Mouse (Mus musculus): ENCODE measurements around the gene Tom1l2. TPM values are rescaled to one million over a fixed set of nuclear protein-coding genes. Genes with fewer than 3 reads are reported as not detected.
A peak's percentile ranks its signal among the peaks of the same experiment; 100 is the strongest.

The Tom1l2 gene
- polyA plus RNA-seq, 1 experiment from 2014 or later = 40.0 TPM

GRCm38 (mm10) chr11:60370431-60370830 is 17.7 kb upstream of the Tom1l2 start:
- Histone ChIP-seq H3K9me3 (replicated peaks; ENCODE audit: control insufficient read depth, low read length) (no peaks in the 10 kb centered on the region), H3K4me2 (ENCODE audit: low read depth, low read length) (no peak overlapping the region), H3K27ac (ENCODE audit: low read length) (no peak overlapping the region), H3K27me3 (ENCODE audit: control insufficient read depth, insufficient read depth, low read length) (no peaks in the 10 kb centered on the region), H3K4me3 (ENCODE audit: low read length) (no peak overlapping the region), H3K36me3 (ENCODE audit: control insufficient read depth, insufficient read depth) (no peaks in the 10 kb centered on the region), H3K4me1 (ENCODE audit: control insufficient read depth, insufficient read depth, low read length) (peaks cover 11% of the 10 kb centered on the region), H3K9ac (ENCODE audit: low read length) (no peak overlapping the region)
- WGBS = 75% methylated on average over 13 of the region's 13 CpGs
- ATAC-seq (replicated peaks; ENCODE audit: extremely low read depth, insufficient read depth, low FRiP score) = no peak

GRCm38 (mm10) chr11:60369448-60369847 is 16.7 kb upstream of the Tom1l2 start:
- no peak overlapping the region for H3K4me3 ChIP-seq (ENCODE audit: low read length)
- no peaks in the 10 kb centered on the region for H3K36me3 ChIP-seq (ENCODE audit: control insufficient read depth, insufficient read depth)
- WGBS = 61% methylated on average over 4 of the region's 4 CpGs
- H3K9me3 ChIP-seq (replicated peaks; ENCODE audit: control insufficient read depth, low read length) = no peaks in the 10 kb centered on the region
- H3K9ac ChIP-seq (ENCODE audit: low read length) = no peak overlapping the region
- H3K4me1 ChIP-seq (ENCODE audit: control insufficient read depth, insufficient read depth, low read length) = peaks cover 11% of the 10 kb centered on the region
- no peak overlapping the region for H3K4me2 ChIP-seq (ENCODE audit: low read depth, low read length)
- H3K27ac ChIP-seq (ENCODE audit: low read length) = no peak overlapping the region
- ATAC-seq (replicated peaks; ENCODE audit: extremely low read depth, insufficient read depth, low FRiP score) = no peak
- H3K27me3 ChIP-seq (ENCODE audit: control insufficient read depth, insufficient read depth, low read length) = no peaks in the 10 kb centered on the region

GRCm38 (mm10) chr11:60368909-60369308 is 16.2 kb upstream of the Tom1l2 start:
- no peak overlapping the region for H3K4me2 ChIP-seq (ENCODE audit: low read depth, low read length)
- no peaks in the 10 kb centered on the region for H3K9me3 ChIP-seq (replicated peaks; ENCODE audit: control insufficient read depth, low read length)
- peaks cover 11% of the 10 kb centered on the region for H3K4me1 ChIP-seq (ENCODE audit: control insufficient read depth, insufficient read depth, low read length)
- WGBS = 66% methylated on average over 4 of the region's 4 CpGs
- H3K27ac ChIP-seq (ENCODE audit: low read length) = no peak overlapping the region
- no peak for ATAC-seq (replicated peaks; ENCODE audit: extremely low read depth, insufficient read depth, low FRiP score)
- no peaks in the 10 kb centered on the region for H3K36me3 ChIP-seq (ENCODE audit: control insufficient read depth, insufficient read depth)
- no peak overlapping the region for H3K9ac ChIP-seq (ENCODE audit: low read length)
- H3K4me3 ChIP-seq (ENCODE audit: low read length) = no peak overlapping the region
- no peaks in the 10 kb centered on the region for H3K27me3 ChIP-seq (ENCODE audit: control insufficient read depth, insufficient read depth, low read length)

- no peak overlapping the region for H3K27ac ChIP-seq (ENCODE audit: low read length)
- H3K4me2 ChIP-seq (ENCODE audit: low read depth, low read length) = no peak overlapping the region
- no peaks in the 10 kb centered on the region for H3K36me3 ChIP-seq (ENCODE audit: control insufficient read depth, insufficient read depth)
- peaks cover 11% of the 10 kb centered on the region for H3K4me1 ChIP-seq (ENCODE audit: control insufficient read depth, insufficient read depth, low read length)
- no peak overlapping the region for H3K4me3 ChIP-seq (ENCODE audit: low read length)
- WGBS = 49% methylated on average over 3 of the region's 3 CpGs
- no peak for ATAC-seq (replicated peaks; ENCODE audit: extremely low read depth, insufficient read depth, low FRiP score)
- no peaks in the 10 kb centered on the region for H3K9me3 ChIP-seq (replicated peaks; ENCODE audit: control insufficient read depth, low read length)
- no peak overlapping the region for H3K9ac ChIP-seq (ENCODE audit: low read length)
- no peaks in the 10 kb centered on the region for H3K27me3 ChIP-seq (ENCODE audit: control insufficient read depth, insufficient read depth, low read length)
Measured at GRCm38 (mm10) chr11:60367256-60367655, 14.6 kb upstream of the Tom1l2 start.

- Histone ChIP-seq H3K27me3 (ENCODE audit: control insufficient read depth, insufficient read depth, low read length) (no peaks in the 10 kb centered on the region), H3K9me3 (replicated peaks; ENCODE audit: control insufficient read depth, low read length) (no peaks in the 10 kb centered on the region), H3K4me1 (ENCODE audit: control insufficient read depth, insufficient read depth, low read length) (peaks cover 11% of the 10 kb centered on the region), H3K4me3 (ENCODE audit: low read length) (no peak overlapping the region), H3K9ac (ENCODE audit: low read length) (peak overlapping the region; percentile 5; the same call in 1 of the 2 replicates), H3K27ac (ENCODE audit: low read length) (peak overlapping the region; percentile 53), H3K4me2 (ENCODE audit: low read depth, low read length) (0 out of 2 replicates have a peak overlapping the region, but pooled peaks have one; percentile 1), H3K36me3 (ENCODE audit: control insufficient read depth, insufficient read depth) (no peaks in the 10 kb centered on the region)
- WGBS = 21% methylated on average over 16 of the region's 16 CpGs
- ATAC-seq (replicated peaks; ENCODE audit: extremely low read depth, insufficient read depth, low FRiP score) = peak; percentile 55
Measured at GRCm38 (mm10) chr11:60366239-60367019, 13.7 kb upstream of the Tom1l2 start.

- ATAC-seq (replicated peaks; ENCODE audit: extremely low read depth, insufficient read depth, low FRiP score) = no peak
- WGBS = 53% methylated on average over 5 of the region's 5 CpGs
- Histone ChIP-seq H3K9ac (ENCODE audit: low read length) (no peak overlapping the region), H3K4me1 (ENCODE audit: control insufficient read depth, insufficient read depth, low read length) (peaks cover under 1% of the 10 kb centered on the region; the same call in 1 of the 2 replicates), H3K4me3 (ENCODE audit: low read length) (no peak overlapping the region), H3K27ac (ENCODE audit: low read length) (no peak overlapping the region), H3K27me3 (ENCODE audit: control insufficient read depth, insufficient read depth, low read length) (no peaks in the 10 kb centered on the region), H3K9me3 (replicated peaks; ENCODE audit: control insufficient read depth, low read length) (no peaks in the 10 kb centered on the region), H3K36me3 (ENCODE audit: control insufficient read depth, insufficient read depth) (no peaks in the 10 kb centered on the region), H3K4me2 (ENCODE audit: low read depth, low read length) (no peak overlapping the region)
Measured at GRCm38 (mm10) chr11:60360631-60361201, 8.0 kb upstream of the Tom1l2 start.

- H3K36me3 ChIP-seq (ENCODE audit: control insufficient read depth, insufficient read depth) = no peaks in the 10 kb centered on the region
- 80% methylated on average over 1 of the region's 1 CpGs for WGBS
- H3K9ac ChIP-seq (ENCODE audit: low read length) = no peak overlapping the region
- H3K4me3 ChIP-seq (ENCODE audit: low read length) = no peak overlapping the region
- no peak overlapping the region for H3K27ac ChIP-seq (ENCODE audit: low read length)
- no peak for ATAC-seq (replicated peaks; ENCODE audit: extremely low read depth, insufficient read depth, low FRiP score)
- no peaks in the 10 kb centered on the region for H3K27me3 ChIP-seq (ENCODE audit: control insufficient read depth, insufficient read depth, low read length)
- H3K9me3 ChIP-seq (replicated peaks; ENCODE audit: control insufficient read depth, low read length) = no peaks in the 10 kb centered on the region
- no peak overlapping the region for H3K4me2 ChIP-seq (ENCODE audit: low read depth, low read length)
- no peaks in the 10 kb centered on the region; the same call in 1 of the 2 replicates for H3K4me1 ChIP-seq (ENCODE audit: control insufficient read depth, insufficient read depth, low read length)
Measured at GRCm38 (mm10) chr11:60359936-60360335, 7.2 kb upstream of the Tom1l2 start.

- no peaks in the 10 kb centered on the region for H3K9me3 ChIP-seq (replicated peaks; ENCODE audit: control insufficient read depth, low read length)
- H3K9ac ChIP-seq (ENCODE audit: low read length) = no peak overlapping the region
- WGBS = 68% methylated on average over 5 of the region's 5 CpGs
- no peaks in the 10 kb centered on the region; the same call in 1 of the 2 replicates for H3K4me1 ChIP-seq (ENCODE audit: control insufficient read depth, insufficient read depth, low read length)
- H3K36me3 ChIP-seq (ENCODE audit: control insufficient read depth, insufficient read depth) = no peaks in the 10 kb centered on the region
- no peak overlapping the region for H3K27ac ChIP-seq (ENCODE audit: low read length)
- no peak for ATAC-seq (replicated peaks; ENCODE audit: extremely low read depth, insufficient read depth, low FRiP score)
- H3K4me2 ChIP-seq (ENCODE audit: low read depth, low read length) = no peak overlapping the region
- no peak overlapping the region for H3K4me3 ChIP-seq (ENCODE audit: low read length)
- H3K27me3 ChIP-seq (ENCODE audit: control insufficient read depth, insufficient read depth, low read length) = no peaks in the 10 kb centered on the region
Measured at GRCm38 (mm10) chr11:60359138-60359537, 6.4 kb upstream of the Tom1l2 start.

GRCm38 (mm10) chr11:60358548-60358947 is 5.8 kb upstream of the Tom1l2 start:
- no peak overlapping the region for H3K27ac ChIP-seq (ENCODE audit: low read length)
- WGBS = 43% methylated on average over 7 of the region's 7 CpGs
- no peak for ATAC-seq (replicated peaks; ENCODE audit: extremely low read depth, insufficient read depth, low FRiP score)

More at GRCm38 (mm10) chr11:60358548-60358947, 5.8 kb upstream of the Tom1l2 start:
- Histone ChIP-seq H3K4me2 (ENCODE audit: low read depth, low read length) (no peak overlapping the region), H3K9ac (ENCODE audit: low read length) (no peak overlapping the region), H3K27me3 (ENCODE audit: control insufficient read depth, insufficient read depth, low read length) (no peaks in the 10 kb centered on the region), H3K4me3 (ENCODE audit: low read length) (no peak overlapping the region), H3K36me3 (ENCODE audit: control insufficient read depth, insufficient read depth) (no peaks in the 10 kb centered on the region), H3K9me3 (replicated peaks; ENCODE audit: control insufficient read depth, low read length) (no peaks in the 10 kb centered on the region), H3K4me1 (ENCODE audit: control insufficient read depth, insufficient read depth, low read length) (no peaks in the 10 kb centered on the region; the same call in 1 of the 2 replicates)
